Mouse (Mus musculus): ENCODE results near the gene Crim1. TPM values are rescaled to one million over a fixed set of nuclear protein-coding genes. Genes with fewer than 3 reads are reported as not detected.

Crim1 gene
- polyA plus RNA-seq, 1 experiment from 2014 or later = 3.3 TPM

- Histone ChIP-seq H3K4me2 (peak overlapping the region; percentile 27), H3K27ac (ENCODE audit: poor library complexity, severe bottlenecking) (no peak overlapping the region), H3K9ac (no peak overlapping the region), H3K4me1 (replicated peaks) (peaks cover 9% of the 10 kb centered on the region), H3K9me3 (replicated peaks) (no peaks in the 10 kb centered on the region), H3K36me3 (no peaks in the 10 kb centered on the region; the same call in 1 of the 2 replicates), H3K4me3 (no peak overlapping the region), H3K27me3 (replicated peaks) (no peaks in the 10 kb centered on the region)
- ATAC-seq (ENCODE audit: insufficient number of reproducible peaks, low FRiP score) = no peak
- 43% methylated on average over 13 of the region's 13 CpGs for WGBS
Measured at GRCm38 (mm10) chr17:78232703-78233102, 32.7 kb downstream of the Crim1 start.

GRCm38 (mm10) chr17:78233873-78234272, 33.8 kb downstream of the Crim1 start:
- H3K4me2 ChIP-seq = no peak overlapping the region
- H3K27ac ChIP-seq (ENCODE audit: poor library complexity, severe bottlenecking) = no peak overlapping the region
- 79% methylated on average over 6 of the region's 6 CpGs for WGBS
- no peaks in the 10 kb centered on the region for H3K27me3 ChIP-seq (replicated peaks)
- no peak overlapping the region for H3K4me3 ChIP-seq
- H3K36me3 ChIP-seq = peaks cover 4% of the 10 kb centered on the region; the same call in 1 of the 2 replicates
- H3K4me1 ChIP-seq (replicated peaks) = peaks cover 9% of the 10 kb centered on the region
- no peaks in the 10 kb centered on the region for H3K9me3 ChIP-seq (replicated peaks)
- H3K9ac ChIP-seq = no peak overlapping the region
- no peak for ATAC-seq (ENCODE audit: insufficient number of reproducible peaks, low FRiP score)

GRCm38 (mm10) chr17:78236126-78236525, 36.1 kb downstream of the Crim1 start:
- no peak overlapping the region for H3K9ac ChIP-seq
- H3K4me3 ChIP-seq = no peak overlapping the region
- H3K4me2 ChIP-seq = no peak overlapping the region
- no peaks in the 10 kb centered on the region for H3K9me3 ChIP-seq (replicated peaks)
- WGBS = 46% methylated on average over 12 of the region's 12 CpGs
- no peaks in the 10 kb centered on the region for H3K27me3 ChIP-seq (replicated peaks)
- peaks cover 9% of the 10 kb centered on the region for H3K4me1 ChIP-seq (replicated peaks)
- H3K27ac ChIP-seq (ENCODE audit: poor library complexity, severe bottlenecking) = no peak overlapping the region
- ATAC-seq (ENCODE audit: insufficient number of reproducible peaks, low FRiP score) = no peak
- peaks cover 7% of the 10 kb centered on the region; the same call in 1 of the 2 replicates for H3K36me3 ChIP-seq

- H3K27ac ChIP-seq (ENCODE audit: poor library complexity, severe bottlenecking) = no peak overlapping the region
- H3K4me3 ChIP-seq = no peak overlapping the region
- H3K4me2 ChIP-seq = no peak overlapping the region
- no peak overlapping the region for H3K9ac ChIP-seq
- no peak for ATAC-seq (ENCODE audit: insufficient number of reproducible peaks, low FRiP score)
- H3K27me3 ChIP-seq (replicated peaks) = no peaks in the 10 kb centered on the region
- H3K9me3 ChIP-seq (replicated peaks) = no peaks in the 10 kb centered on the region
- WGBS = 94% methylated on average over 13 of the region's 13 CpGs
- peaks cover 9% of the 10 kb centered on the region for H3K4me1 ChIP-seq (replicated peaks)
- H3K36me3 ChIP-seq = peaks cover 7% of the 10 kb centered on the region; the same call in 1 of the 2 replicates
Measured at GRCm38 (mm10) chr17:78237954-78238353, 37.9 kb downstream of the Crim1 start.

- Histone ChIP-seq H3K4me2 (no peak overlapping the region), H3K27me3 (replicated peaks) (no peaks in the 10 kb centered on the region), H3K9me3 (replicated peaks) (no peaks in the 10 kb centered on the region), H3K36me3 (peaks cover 7% of the 10 kb centered on the region; the same call in 1 of the 2 replicates), H3K27ac (ENCODE audit: poor library complexity, severe bottlenecking) (no peak overlapping the region), H3K4me1 (replicated peaks) (peaks cover 12% of the 10 kb centered on the region), H3K4me3 (no peak overlapping the region), H3K9ac (no peak overlapping the region)
- no peak for ATAC-seq (ENCODE audit: insufficient number of reproducible peaks, low FRiP score)
- WGBS = 86% methylated on average over 4 of the region's 4 CpGs
Measured at GRCm38 (mm10) chr17:78240161-78240560, 40.1 kb downstream of the Crim1 start.

- H3K27ac ChIP-seq (ENCODE audit: poor library complexity, severe bottlenecking) = no peak overlapping the region
- peaks cover 7% of the 10 kb centered on the region; the same call in 1 of the 2 replicates for H3K36me3 ChIP-seq
- no peak overlapping the region for H3K4me3 ChIP-seq
- H3K27me3 ChIP-seq (replicated peaks) = no peaks in the 10 kb centered on the region
- no peak overlapping the region for H3K9ac ChIP-seq
- no peak for ATAC-seq (ENCODE audit: insufficient number of reproducible peaks, low FRiP score)
- no peak overlapping the region for H3K4me2 ChIP-seq
- no peaks in the 10 kb centered on the region for H3K9me3 ChIP-seq (replicated peaks)
- WGBS = 36% methylated on average over 7 of the region's 7 CpGs
- peaks cover 20% of the 10 kb centered on the region for H3K4me1 ChIP-seq (replicated peaks)
Measured at GRCm38 (mm10) chr17:78241238-78241637, 41.2 kb downstream of the Crim1 start.

GRCm38 (mm10) chr17:78244752-78245151, 44.7 kb downstream of the Crim1 start:
- WGBS = 53% methylated on average over 6 of the region's 6 CpGs

GRCm38 (mm10) chr17:78245444-78245843, 45.4 kb downstream of the Crim1 start:
- ATAC-seq (ENCODE audit: insufficient number of reproducible peaks, low FRiP score) = no peak
- Histone ChIP-seq H3K4me1 (replicated peaks) (peaks cover 43% of the 10 kb centered on the region), H3K4me2 (no peak overlapping the region), H3K27ac (ENCODE audit: poor library complexity, severe bottlenecking) (no peak overlapping the region), H3K36me3 (no peaks in the 10 kb centered on the region), H3K9me3 (replicated peaks) (no peaks in the 10 kb centered on the region), H3K27me3 (replicated peaks) (no peaks in the 10 kb centered on the region), H3K9ac (no peak overlapping the region), H3K4me3 (no peak overlapping the region)
- 55% methylated on average over 4 of the region's 4 CpGs for WGBS

More at GRCm38 (mm10) chr17:78244752-78245151, 44.7 kb downstream of the Crim1 start:
- Histone ChIP-seq H3K4me1 (replicated peaks) (peaks cover 43% of the 10 kb centered on the region), H3K4me3 (no peak overlapping the region), H3K9ac (no peak overlapping the region), H3K27ac (ENCODE audit: poor library complexity, severe bottlenecking) (no peak overlapping the region), H3K36me3 (no peaks in the 10 kb centered on the region), H3K9me3 (replicated peaks) (no peaks in the 10 kb centered on the region), H3K4me2 (no peak overlapping the region), H3K27me3 (replicated peaks) (no peaks in the 10 kb centered on the region)
- ATAC-seq (ENCODE audit: insufficient number of reproducible peaks, low FRiP score) = no peak

GRCm38 (mm10) chr17:78246634-78247383, 46.8 kb downstream of the Crim1 start:
- Histone ChIP-seq H3K36me3 (no peaks in the 10 kb centered on the region), H3K4me2 (no peak overlapping the region), H3K9ac (no peak overlapping the region), H3K4me3 (no peak overlapping the region), H3K27ac (ENCODE audit: poor library complexity, severe bottlenecking) (no peak overlapping the region; the same call in 1 of the 2 replicates), H3K27me3 (replicated peaks) (no peaks in the 10 kb centered on the region), H3K9me3 (replicated peaks) (no peaks in the 10 kb centered on the region), H3K4me1 (replicated peaks) (peaks cover 37% of the 10 kb centered on the region)
- ATAC-seq (ENCODE audit: insufficient number of reproducible peaks, low FRiP score) = no peak
- 62% methylated on average over 11 of the region's 11 CpGs for WGBS

GRCm38 (mm10) chr17:78248197-78248596, 48.1 kb downstream of the Crim1 start:
- no peak overlapping the region for H3K27ac ChIP-seq (ENCODE audit: poor library complexity, severe bottlenecking)
- ATAC-seq (ENCODE audit: insufficient number of reproducible peaks, low FRiP score) = no peak
- H3K9ac ChIP-seq = no peak overlapping the region
- no peak overlapping the region for H3K4me2 ChIP-seq
- H3K27me3 ChIP-seq (replicated peaks) = no peaks in the 10 kb centered on the region
- H3K4me3 ChIP-seq = no peak overlapping the region
- WGBS = 62% methylated on average over 5 of the region's 5 CpGs
- no peaks in the 10 kb centered on the region for H3K9me3 ChIP-seq (replicated peaks)
- H3K36me3 ChIP-seq = no peaks in the 10 kb centered on the region
- H3K4me1 ChIP-seq (replicated peaks) = peaks cover 35% of the 10 kb centered on the region

GRCm38 (mm10) chr17:78248943-78249342, 48.9 kb downstream of the Crim1 start:
- Histone ChIP-seq H3K4me1 (replicated peaks) (peaks cover 35% of the 10 kb centered on the region), H3K27me3 (replicated peaks) (no peaks in the 10 kb centered on the region), H3K9ac (no peak overlapping the region), H3K4me2 (no peak overlapping the region), H3K36me3 (no peaks in the 10 kb centered on the region), H3K27ac (ENCODE audit: poor library complexity, severe bottlenecking) (no peak overlapping the region), H3K9me3 (replicated peaks) (no peaks in the 10 kb centered on the region), H3K4me3 (no peak overlapping the region)
- no peak for ATAC-seq (ENCODE audit: insufficient number of reproducible peaks, low FRiP score)
- WGBS = 34% methylated on average over 3 of the region's 3 CpGs

Data from heart, embryonic 12.5 days (tissue).